Mouse (Mus musculus): ENCODE data around the gene Zfp982.

DNA sequence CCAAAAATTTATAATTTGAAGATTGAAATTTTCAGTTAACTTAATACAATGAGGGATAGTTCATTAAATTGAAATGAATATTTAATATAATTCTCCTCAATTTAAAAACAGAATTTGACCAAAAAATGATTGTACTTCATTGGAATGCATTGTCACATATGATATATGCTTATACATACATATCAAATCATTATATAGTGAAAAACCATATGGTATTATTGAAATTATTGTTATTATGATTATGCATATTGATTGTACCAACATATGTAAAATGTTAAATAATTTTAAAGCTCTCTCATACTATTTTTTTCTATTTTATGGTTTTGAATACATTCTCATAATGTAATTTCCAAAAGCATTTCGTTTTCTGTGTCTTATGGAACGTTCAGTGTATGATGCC, 17.0 kb downstream of the Zfp982 start:
- TF ChIP-seq CTCF (IDR thresholded peaks at IDR 0.05; ENCODE audit: low read depth), result no peak
- TF ChIP-seq EP300 (IDR thresholded peaks at IDR 0.05; ENCODE audit: low read depth), result no peak
